Mouse (Mus musculus) brain, embryonic 14.5 days (tissue): ENCODE data around the gene Cnn2.

Source experiments
- CTCF ChIP-seq: fragments of 200-500 bp; IDR thresholded peaks from 2 replicates; pipeline ENCODE4 v1.5.1; 2012; ENCODE audit warnings: inconsistent platforms, mild to moderate bottlenecking, moderate library complexity, borderline replicate concordance; ENCODE audit not compliant: insufficient read depth, insufficient read length; ENCODE audit errors: extremely low read depth
- POLR2A ChIP-seq: fragments of 200-500 bp; IDR thresholded peaks from 2 replicates; pipeline ENCODE4 v1.6.1; 2012; ENCODE audit warnings: mild to moderate bottlenecking, inconsistent platforms, borderline replicate concordance; ENCODE audit not compliant: poor library complexity, insufficient read depth, insufficient read length, severe bottlenecking; ENCODE audit errors: extremely low read depth

- TF ChIP-seq CTCF (no peak), POLR2A (no peak)
Measured at GRCm38 (mm10) chr10:80022806-80023205, 34.4 kb downstream of the Cnn2 start.
